Mouse (Mus musculus) heart, embryonic 11.5 days (tissue): ENCODE measurements around the gene Msi2. TPM values are rescaled to one million over a fixed set of nuclear protein-coding genes. Genes with fewer than 3 reads are reported as not detected.

Experiments used
- ATAC-seq: fragments of 200-750 bp; cut with Nextera tagmentation; replicated peaks from 2 replicates; pipeline ENCODE4 v1.8.0; 2017; ENCODE audit warnings: moderate library complexity; ENCODE audit not compliant: insufficient number of reproducible peaks, low FRiP score, low TSS enrichment
- H3K27ac ChIP-seq: fragments of 300-500 bp; sonication (generic); 2 replicates; pipeline ENCODE4 v1.5.1; 2014; ENCODE audit warnings: mild to moderate bottlenecking, low read depth, low read length
- H3K27me3 ChIP-seq: fragments of 300-500 bp; sonication (generic); 2 replicates; pipeline ENCODE4 v1.6.1; 2014; ENCODE audit warnings: mild to moderate bottlenecking, low read length, mixed read lengths; ENCODE audit not compliant: control insufficient read depth, insufficient read depth
- H3K36me3 ChIP-seq: fragments of 300-500 bp; sonication (generic); 2 replicates; pipeline ENCODE4 v1.6.1; 2014; ENCODE audit warnings: mild to moderate bottlenecking, low read length, moderate library complexity, mixed read lengths; ENCODE audit not compliant: control insufficient read depth, insufficient read depth
- H3K4me1 ChIP-seq: fragments of 300-500 bp; sonication (generic); 2 replicates; pipeline ENCODE4 v1.6.1; 2014; ENCODE audit warnings: low read length; ENCODE audit not compliant: control insufficient read depth, insufficient read depth
- H3K4me2 ChIP-seq: fragments of 300-500 bp; sonication (generic); 2 replicates; pipeline ENCODE4 v1.6.1; 2014; ENCODE audit warnings: mild to moderate bottlenecking, moderate library complexity
- H3K4me3 ChIP-seq: fragments of 300-500 bp; sonication (generic); 2 replicates; pipeline ENCODE4 v1.5.1; 2014; ENCODE audit warnings: low read depth, low read length
- H3K9ac ChIP-seq: fragments of 300-500 bp; sonication (generic); 2 replicates; pipeline ENCODE4 v1.6.1; 2014; ENCODE audit warnings: mild to moderate bottlenecking, low read depth, low read length, moderate library complexity
- H3K9me3 ChIP-seq: fragments of 300-500 bp; sonication (generic); replicated peaks from 2 replicates; pipeline ENCODE4 v1.6.1; 2016; ENCODE audit warnings: low read length; ENCODE audit not compliant: control insufficient read depth
- WGBS: fragments of 180-500 bp; shearing (Covaris S2); extraction: QIAGEN DNeasy Blood & Tissue Kit; methylation state at CpG from one replicate; pipeline ENCODE4 v1.1.7; 2014; ENCODE audit not compliant: insufficient replicate concordance; 5-methylcytosine and 5-hydroxymethylcytosine counted together
- polyA plus RNA-seq: library from polyadenylated mRNA; unstranded; fragments of >200 nt; fragmentation: Nextera tagmentation; extraction: Ambion mirVana; gene quantifications from 2 replicates; pipeline ENCODE4 v1.2.1, GENCODE M21; 2014

Msi2 gene
- polyA plus RNA-seq, 1 experiment from 2014 or later: 18.4 TPM

DNA sequence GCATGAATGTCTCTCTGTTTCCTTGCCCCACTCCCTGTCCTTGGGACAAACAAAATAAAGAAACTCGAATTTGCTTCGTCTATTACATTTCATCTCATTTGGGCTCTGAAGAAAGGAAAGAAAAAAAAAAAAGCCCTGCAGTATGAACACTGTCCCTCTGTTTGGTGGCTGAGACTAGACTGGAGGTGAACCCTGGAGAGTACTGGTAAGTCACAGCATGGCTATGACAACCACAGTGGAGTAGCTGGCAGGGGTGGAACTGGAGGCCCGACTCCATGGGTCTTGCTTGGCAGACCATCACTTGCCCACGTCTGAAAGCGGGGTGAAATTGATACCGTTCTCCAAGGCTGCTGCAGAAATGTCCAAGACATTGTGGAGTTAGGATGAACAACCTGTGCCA lies 71.8 kb downstream of the Msi2 start:
- 84% methylated on average over 6 of the region's 6 CpGs for WGBS
- no peaks in the 10 kb centered on the region for H3K9me3 ChIP-seq
- H3K4me1 ChIP-seq: peaks cover 43% of the 10 kb centered on the region
- no peaks in the 10 kb centered on the region for H3K27me3 ChIP-seq
- no peak for ATAC-seq
- H3K4me3 ChIP-seq: no peak overlapping the region
- peaks cover 3% of the 10 kb centered on the region; the same call in 1 of the 2 replicates for H3K36me3 ChIP-seq
- no peak overlapping the region for H3K9ac ChIP-seq
- H3K4me2 ChIP-seq: no peak overlapping the region
- no peak overlapping the region for H3K27ac ChIP-seq

- Histone ChIP-seq H3K27ac (no peak overlapping the region), H3K9ac (no peak overlapping the region), H3K27me3 (no peaks in the 10 kb centered on the region), H3K9me3 (no peaks in the 10 kb centered on the region), H3K4me1 (peaks cover 45% of the 10 kb centered on the region), H3K36me3 (peaks cover 3% of the 10 kb centered on the region; the same call in 1 of the 2 replicates), H3K4me2 (no peak overlapping the region), H3K4me3 (no peak overlapping the region)
- no peak for ATAC-seq
- 69% methylated on average over 7 of the region's 7 CpGs for WGBS
Observed at GRCm38 (mm10) chr11:88645821-88646220, 72.5 kb downstream of the Msi2 start.

DNA sequence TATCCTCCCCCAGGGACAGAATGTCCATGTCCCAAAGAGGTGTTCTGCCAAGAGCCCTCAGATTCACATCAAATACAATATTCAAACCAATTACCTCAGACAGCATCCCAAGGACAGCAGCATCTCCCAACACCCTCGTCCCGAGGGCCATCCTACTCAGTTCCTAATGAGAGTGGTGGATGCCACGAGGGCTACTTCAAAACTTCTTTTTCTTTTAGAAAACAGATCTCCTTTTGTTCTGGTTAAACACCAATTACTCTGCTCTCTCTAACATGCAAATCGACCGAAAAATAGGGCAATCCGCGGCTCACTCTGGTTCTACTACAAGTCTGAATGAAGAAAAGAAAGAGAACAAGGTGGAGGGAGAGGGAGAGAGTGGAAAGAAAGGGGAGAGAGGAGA lies 73.6 kb downstream of the Msi2 start:
- no peaks in the 10 kb centered on the region for H3K9me3 ChIP-seq
- peaks cover 3% of the 10 kb centered on the region; the same call in 1 of the 2 replicates for H3K36me3 ChIP-seq
- H3K4me3 ChIP-seq: no peak overlapping the region
- H3K27ac ChIP-seq: no peak overlapping the region
- H3K27me3 ChIP-seq: no peaks in the 10 kb centered on the region
- peaks cover 39% of the 10 kb centered on the region for H3K4me1 ChIP-seq
- ATAC-seq: no peak
- H3K4me2 ChIP-seq: no peak overlapping the region
- no peak overlapping the region for H3K9ac ChIP-seq
- WGBS: 64% methylated on average over 7 of the region's 7 CpGs

DNA sequence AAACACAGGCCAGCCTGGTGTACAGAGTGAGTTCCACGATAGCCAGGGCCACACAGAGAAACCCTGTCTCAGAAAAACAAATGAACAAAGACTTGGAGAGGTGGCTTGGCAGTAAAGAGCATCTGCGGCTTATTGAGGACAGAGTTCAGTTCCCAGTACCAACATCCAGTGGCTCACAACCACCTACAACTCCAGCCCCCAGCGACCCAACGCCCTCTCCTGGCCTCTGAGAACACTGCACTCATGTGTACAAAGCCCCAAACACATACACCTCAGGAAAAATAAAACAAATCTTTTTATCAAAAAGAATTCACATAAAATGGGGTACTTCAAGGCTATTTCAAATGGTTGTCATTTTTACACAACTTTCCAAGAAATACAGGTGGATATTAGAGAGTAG lies 78.5 kb downstream of the Msi2 start:
- Histone ChIP-seq H3K36me3 (no peaks in the 10 kb centered on the region), H3K4me3 (no peak overlapping the region), H3K9ac (no peak overlapping the region), H3K4me2 (no peak overlapping the region), H3K27me3 (no peaks in the 10 kb centered on the region), H3K9me3 (no peaks in the 10 kb centered on the region), H3K4me1 (peaks cover 44% of the 10 kb centered on the region), H3K27ac (0 out of 2 replicates have a peak overlapping the region, but pooled peaks have one; percentile 42)
- 69% methylated on average over 4 of the region's 4 CpGs for WGBS
- no peak for ATAC-seq

DNA sequence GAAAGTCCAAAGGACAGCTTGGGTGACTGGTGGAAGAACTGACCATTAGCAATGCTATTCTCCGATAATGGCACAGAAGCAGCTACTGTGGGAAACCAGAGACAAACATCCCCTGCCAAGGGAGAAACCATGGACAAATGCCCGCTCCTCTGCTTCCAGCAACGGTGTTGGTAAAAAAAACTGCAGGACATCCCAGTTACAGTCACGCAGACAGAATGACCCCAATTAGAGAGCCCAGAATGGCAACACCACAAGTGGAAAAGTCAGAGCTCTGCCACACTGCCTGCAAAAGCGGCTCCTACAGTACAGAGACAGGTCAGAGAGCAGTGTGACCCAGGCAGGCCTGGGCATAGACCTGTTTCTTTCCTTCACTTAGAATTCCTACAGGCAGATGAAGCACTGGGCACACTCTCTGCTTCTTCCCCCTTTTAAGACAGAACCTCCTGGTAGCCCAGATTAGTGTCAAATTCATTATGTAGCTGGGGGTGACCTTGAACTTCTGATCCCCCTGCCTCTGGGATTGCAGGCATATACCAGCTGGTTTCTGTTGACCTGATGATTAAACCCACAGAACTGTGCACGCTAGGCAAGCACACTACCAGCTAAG lies 79.3 kb downstream of the Msi2 start:
- Histone ChIP-seq H3K27me3 (no peaks in the 10 kb centered on the region), H3K27ac (peak overlapping the region; percentile 42; the same call in 1 of the 2 replicates), H3K36me3 (no peaks in the 10 kb centered on the region), H3K4me1 (peaks cover 48% of the 10 kb centered on the region), H3K9ac (no peak overlapping the region), H3K4me2 (no peak overlapping the region), H3K4me3 (no peak overlapping the region), H3K9me3 (no peaks in the 10 kb centered on the region)
- ATAC-seq: no peak
- 64% methylated on average over 6 of the region's 6 CpGs for WGBS

DNA sequence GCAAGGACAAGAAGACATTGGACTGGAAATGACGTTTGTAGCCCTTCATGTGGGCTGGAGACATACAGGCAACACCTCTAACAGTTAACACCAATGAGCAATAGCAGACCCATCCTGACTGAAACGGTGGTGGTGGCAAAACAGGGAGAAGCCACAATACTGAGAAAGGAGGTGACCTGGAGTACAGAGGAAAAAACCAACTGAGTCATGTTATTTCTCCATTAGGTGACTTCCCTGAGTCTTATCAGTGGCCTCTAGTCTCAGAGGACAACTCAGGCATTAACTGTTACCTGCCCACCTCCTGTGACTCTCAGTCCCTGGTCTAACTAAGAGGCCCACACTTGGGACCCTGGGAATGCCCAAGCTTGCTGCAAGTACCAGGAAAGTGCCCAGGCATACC lies 80.1 kb downstream of the Msi2 start:
- WGBS: 36% methylated on average over 2 of the region's 2 CpGs
- ATAC-seq: no peak
- Histone ChIP-seq H3K9me3 (no peaks in the 10 kb centered on the region), H3K27ac (no peak overlapping the region), H3K4me3 (no peak overlapping the region), H3K4me2 (no peak overlapping the region), H3K9ac (no peak overlapping the region), H3K4me1 (peaks cover 48% of the 10 kb centered on the region), H3K27me3 (no peaks in the 10 kb centered on the region), H3K36me3 (no peaks in the 10 kb centered on the region)

- H3K27ac ChIP-seq: no peak overlapping the region
- no peak overlapping the region for H3K4me3 ChIP-seq
- H3K9ac ChIP-seq: no peak overlapping the region
- peaks cover 56% of the 10 kb centered on the region for H3K4me1 ChIP-seq
- no peaks in the 10 kb centered on the region for H3K36me3 ChIP-seq
- H3K4me2 ChIP-seq: no peak overlapping the region
- 92% methylated on average over 6 of the region's 6 CpGs for WGBS
- no peak for ATAC-seq
- H3K27me3 ChIP-seq: no peaks in the 10 kb centered on the region
- no peaks in the 10 kb centered on the region for H3K9me3 ChIP-seq
Observed at GRCm38 (mm10) chr11:88636934-88637333, 81.4 kb downstream of the Msi2 start.

- ATAC-seq: no peak
- Histone ChIP-seq H3K36me3 (no peaks in the 10 kb centered on the region), H3K27me3 (no peaks in the 10 kb centered on the region), H3K9ac (no peak overlapping the region), H3K27ac (no peak overlapping the region; the same call in 1 of the 2 replicates), H3K4me1 (peaks cover 53% of the 10 kb centered on the region), H3K4me3 (no peak overlapping the region), H3K4me2 (no peak overlapping the region), H3K9me3 (no peaks in the 10 kb centered on the region)
- 88% methylated on average over 5 of the region's 5 CpGs for WGBS
Observed at GRCm38 (mm10) chr11:88636319-88636718, 82.0 kb downstream of the Msi2 start.

GRCm38 (mm10) chr11:88634627-88635026 lies 83.7 kb downstream of the Msi2 start:
- H3K4me1 ChIP-seq: peaks cover 60% of the 10 kb centered on the region
- no peaks in the 10 kb centered on the region for H3K27me3 ChIP-seq
- H3K36me3 ChIP-seq: no peaks in the 10 kb centered on the region
- no peak overlapping the region for H3K27ac ChIP-seq
- ATAC-seq: no peak
- WGBS: 65% methylated on average over 1 of the region's 1 CpGs
- no peak overlapping the region for H3K4me3 ChIP-seq
- no peaks in the 10 kb centered on the region for H3K9me3 ChIP-seq
- no peak overlapping the region for H3K9ac ChIP-seq
- no peak overlapping the region for H3K4me2 ChIP-seq
